Mouse (Mus musculus) myocyte (in vitro differentiated cells): ENCODE measurements around the gene Defb13. TPM values are rescaled to one million over a fixed set of nuclear protein-coding genes. Genes with fewer than 3 reads are reported as not detected.
"Not testable (repeated sequence)": the region's sequence is repeated elsewhere in the genome, so short reads cannot be mapped to it uniquely, and the experiment has no call there.

ENCODE experiments used
- H3K27me3 ChIP-seq: one replicate; pipeline ENCODE4 v1.6.1; 2011; ENCODE audit not compliant: control insufficient read depth, insufficient read depth, insufficient read length
- H3K36me3 ChIP-seq: one replicate; pipeline ENCODE4 v1.6.1; 2011; ENCODE audit not compliant: control insufficient read depth, insufficient read depth
- H3K4me2 ChIP-seq: one replicate; pipeline ENCODE4 v1.6.1; 2011; ENCODE audit warnings: low read depth, control low read depth
- H3K4me3 ChIP-seq: one replicate; pipeline ENCODE4 v1.5.1; 2011; ENCODE audit warnings: mild to moderate bottlenecking, control low read depth, moderate library complexity
- H3K79me2 ChIP-seq: one replicate; pipeline ENCODE4 v1.6.1; 2011; ENCODE audit not compliant: control insufficient read depth, insufficient read depth
- H3ac ChIP-seq: one replicate; pipeline ENCODE4 v1.6.1; 2011; ENCODE audit not compliant: control insufficient read depth, insufficient read length
- CEBPB ChIP-seq: IDR thresholded peaks from 2 replicates; pipeline ENCODE4 v1.6.1; 2011; ENCODE audit warnings: mild to moderate bottlenecking, moderate library complexity; ENCODE audit not compliant: poor library complexity, insufficient read depth, severe bottlenecking
- E2F4 ChIP-seq: IDR thresholded peaks from one replicate; pipeline ENCODE4 v1.6.1; 2011; ENCODE audit warnings: mild to moderate bottlenecking, control low read depth, moderate library complexity; ENCODE audit not compliant: insufficient read depth
- MAX ChIP-seq: IDR thresholded peaks from one replicate; pipeline ENCODE4 v1.6.1; 2011; ENCODE audit warnings: low read depth, mild to moderate bottlenecking, control low read depth
- MYOD1 ChIP-seq, 3 experiments: IDR thresholded peaks; one replicate each; pipeline ENCODE4 v1.6.1; 2011; ENCODE audit warnings: control low read depth in 2 of 3, low read depth in 2 of 3, mild to moderate bottlenecking in 2 of 3, moderate library complexity in 1 of 3; ENCODE audit not compliant: insufficient read length in 2 of 3, control insufficient read depth in 1 of 3
- MYOG ChIP-seq, 3 experiments: IDR thresholded peaks; one replicate each; pipeline ENCODE4 v1.6.1; 2011; ENCODE audit warnings: control low read depth in 2 of 3, low read depth in 2 of 3, mild to moderate bottlenecking in 2 of 3; ENCODE audit not compliant: insufficient read length in 2 of 3, control insufficient read depth in 1 of 3, insufficient read depth in 1 of 3
- POLR2A ChIP-seq: IDR thresholded peaks from one replicate; pipeline ENCODE4 v1.6.1; 2011; ENCODE audit warnings: low read depth, mild to moderate bottlenecking, control low read depth, moderate library complexity; ENCODE audit not compliant: insufficient read length
- POLR2AphosphoS2 ChIP-seq: IDR thresholded peaks from one replicate; pipeline ENCODE4 v1.6.1; 2011; ENCODE audit warnings: low read depth, control low read depth; ENCODE audit not compliant: insufficient read length
- REST ChIP-seq: IDR thresholded peaks from one replicate; pipeline ENCODE4 v1.6.1; 2011; ENCODE audit warnings: mild to moderate bottlenecking, control low read depth, moderate library complexity; ENCODE audit not compliant: insufficient read depth, insufficient read length
- SRF ChIP-seq: IDR thresholded peaks from one replicate; pipeline ENCODE4 v1.6.1; 2011; ENCODE audit warnings: low read depth; ENCODE audit not compliant: control insufficient read depth, insufficient read length
- TCF12 ChIP-seq: IDR thresholded peaks from one replicate; pipeline ENCODE4 v1.6.1; 2011; ENCODE audit warnings: mild to moderate bottlenecking, control low read depth; ENCODE audit not compliant: poor library complexity, insufficient read depth, severe bottlenecking
- TCF3 ChIP-seq: IDR thresholded peaks from one replicate; pipeline ENCODE4 v1.6.1; 2011; ENCODE audit warnings: low read depth, control low read depth; ENCODE audit not compliant: insufficient read length
- USF1 ChIP-seq: IDR thresholded peaks from one replicate; pipeline ENCODE4 v1.6.1; 2011; ENCODE audit warnings: low read depth, mild to moderate bottlenecking, control low read depth, moderate library complexity
- polyA plus RNA-seq: library from polyadenylated mRNA; unstranded; fragments of >200 nt; fragmentation: generic; extraction: Trizol; gene quantifications from one replicate; pipeline ENCODE4 v1.2.1, GENCODE M21; 2012; ENCODE audit warnings: missing spikeins

Defb13 gene
- polyA plus RNA-seq: not detected

DNA sequence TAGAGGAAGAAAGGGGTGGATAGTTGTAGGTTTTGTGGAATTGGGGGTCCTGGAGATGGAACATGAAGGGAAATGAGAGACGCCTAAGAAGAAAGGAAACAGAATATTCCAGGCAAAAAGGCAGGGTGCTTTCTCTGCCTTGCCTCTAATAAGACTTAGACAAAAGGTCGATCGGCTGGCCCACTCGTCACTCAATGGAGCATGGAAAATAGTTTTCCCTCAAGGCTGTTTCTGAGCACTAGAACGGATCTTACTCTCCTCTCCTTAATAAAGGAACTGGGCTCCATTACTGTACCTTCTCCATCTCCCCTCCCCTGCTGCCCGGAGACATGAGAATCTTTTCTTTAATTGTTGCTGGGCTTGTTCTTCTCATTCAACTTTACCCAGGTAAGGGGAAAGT is at the start of gene Defb13:
Gene Defb13 (plus strand): TSS at position 301 of the 400 bp plus-strand sequence.
- no peak within 1 kb of the TSS for H3K4me3 ChIP-seq
- H3K79me2 ChIP-seq: no peaks in the 10 kb centered on the region
- H3K4me2 ChIP-seq: no peak within 1 kb of the TSS
- H3K36me3 ChIP-seq: no peaks in the 10 kb centered on the region
- H3K27me3 ChIP-seq: no peaks in the 10 kb centered on the region
- TF ChIP-seq POLR2AphosphoS2 (no peak), MAX (no peak), USF1 (no peak), REST (no peak), TCF12 (no peak), CEBPB (no peak), POLR2A (no peak), MYOG (IDR thresholded peaks at IDR 0.05; ENCODE audit: control insufficient read depth in 1 of 3, insufficient read depth in 1 of 3, insufficient read length in 2 of 3, low read depth in 2 of 3) (no peak), SRF (no peak), MYOD1 (IDR thresholded peaks at IDR 0.05; ENCODE audit: control insufficient read depth in 1 of 3, insufficient read length in 2 of 3, low read depth in 2 of 3) (no peak), TCF3 (no peak), E2F4 (no peak)
- no peak within 1 kb of the TSS for H3ac ChIP-seq

DNA sequence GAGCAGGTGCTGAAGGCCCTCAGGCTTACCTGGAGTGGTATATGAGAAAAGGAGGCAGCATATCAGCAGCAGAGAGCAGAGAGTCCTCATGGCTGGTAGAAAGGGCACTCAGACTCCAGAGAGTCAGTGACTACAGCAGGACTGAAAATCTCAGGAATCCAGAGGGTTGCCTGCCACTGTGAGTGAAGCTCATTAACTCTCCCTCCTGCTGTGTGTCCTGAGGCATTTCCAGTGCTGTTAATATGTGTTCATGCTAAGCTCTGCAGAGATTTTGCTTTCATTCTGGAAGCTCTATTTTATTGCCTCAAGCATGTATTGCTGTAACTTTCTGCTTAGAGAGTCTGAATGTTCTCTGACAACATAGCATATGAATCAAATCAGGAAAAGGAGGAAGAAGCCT is 40.3 kb upstream of the Defb13 start, which contains the start of gene Defb11:
Gene Defb11 (minus strand): TSS at position 123 of the 400 bp plus-strand sequence.
- not testable (repeated sequence) for H3K4me2 ChIP-seq, H3K4me3 ChIP-seq, H3K79me2 ChIP-seq, H3ac ChIP-seq, H3K36me3 ChIP-seq, H3K27me3 ChIP-seq

DNA sequence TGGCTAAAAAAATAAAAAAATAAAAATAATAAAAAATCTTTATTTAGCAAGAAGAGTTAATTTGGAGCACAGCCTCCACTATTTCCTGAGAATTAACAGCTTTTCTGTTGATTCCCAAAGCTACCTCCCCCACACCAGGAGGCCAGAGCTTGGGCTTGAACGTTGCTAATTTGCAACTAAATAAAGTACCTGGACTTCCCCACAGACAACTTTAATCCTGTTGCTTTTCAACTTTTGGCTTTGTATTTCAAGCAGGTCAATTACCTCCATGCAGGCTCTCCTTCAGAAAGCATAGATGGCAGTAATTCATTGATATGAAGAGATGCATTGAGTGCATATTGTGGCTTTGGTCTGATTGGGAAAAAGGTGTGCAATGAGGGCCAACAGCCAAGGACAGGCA is 34.6 kb upstream of the Defb13 start:
- TF ChIP-seq POLR2AphosphoS2: no peak
- no peak for TF ChIP-seq CEBPB
- TF ChIP-seq SRF: no peak
- Histone ChIP-seq H3K4me3 (no peak overlapping the region), H3K79me2 (no peaks in the 10 kb centered on the region), H3ac (no peak overlapping the region), H3K27me3 (no peaks in the 10 kb centered on the region), H3K36me3 (no peaks in the 10 kb centered on the region), H3K4me2 (no peak overlapping the region)

DNA sequence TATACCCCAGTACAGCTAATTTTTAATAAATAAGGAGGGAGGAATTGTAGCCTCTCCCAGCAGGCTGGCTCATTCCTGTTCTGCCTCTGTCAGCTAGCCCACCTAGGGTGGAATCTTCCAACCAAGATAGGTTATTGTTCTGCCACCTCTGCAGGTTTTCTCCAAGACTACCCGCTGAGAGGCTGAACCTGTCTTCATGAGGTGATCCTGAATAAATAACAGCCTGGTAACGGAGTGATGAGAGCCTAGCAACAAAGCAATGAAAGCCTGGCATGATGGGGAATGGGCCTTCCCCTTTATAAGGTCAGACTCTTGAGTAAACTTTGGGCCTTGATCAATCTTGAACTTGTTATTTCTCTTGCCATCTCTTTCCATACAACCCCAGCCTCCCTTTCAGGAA is 34.0 kb upstream of the Defb13 start:
- H3K36me3 ChIP-seq: no peaks in the 10 kb centered on the region
- H3ac ChIP-seq: no peak overlapping the region
- no peaks in the 10 kb centered on the region for H3K79me2 ChIP-seq
- no peak overlapping the region for H3K4me3 ChIP-seq
- TF ChIP-seq E2F4: no peak
- no peak for TF ChIP-seq CEBPB
- no peak for TF ChIP-seq MYOG (IDR thresholded peaks at IDR 0.05; ENCODE audit: control insufficient read depth in 1 of 3, insufficient read depth in 1 of 3, insufficient read length in 2 of 3, low read depth in 2 of 3)
- no peak for TF ChIP-seq SRF
- no peak for TF ChIP-seq TCF3
- no peak for TF ChIP-seq POLR2AphosphoS2
- no peak for TF ChIP-seq REST
- TF ChIP-seq POLR2A: no peak
- TF ChIP-seq USF1: no peak
- TF ChIP-seq TCF12: no peak
- no peak for TF ChIP-seq MYOD1 (IDR thresholded peaks at IDR 0.05; ENCODE audit: control insufficient read depth in 1 of 3, insufficient read length in 2 of 3, low read depth in 2 of 3)
- TF ChIP-seq MAX: no peak
- H3K27me3 ChIP-seq: no peaks in the 10 kb centered on the region
- H3K4me2 ChIP-seq: no peak overlapping the region

DNA sequence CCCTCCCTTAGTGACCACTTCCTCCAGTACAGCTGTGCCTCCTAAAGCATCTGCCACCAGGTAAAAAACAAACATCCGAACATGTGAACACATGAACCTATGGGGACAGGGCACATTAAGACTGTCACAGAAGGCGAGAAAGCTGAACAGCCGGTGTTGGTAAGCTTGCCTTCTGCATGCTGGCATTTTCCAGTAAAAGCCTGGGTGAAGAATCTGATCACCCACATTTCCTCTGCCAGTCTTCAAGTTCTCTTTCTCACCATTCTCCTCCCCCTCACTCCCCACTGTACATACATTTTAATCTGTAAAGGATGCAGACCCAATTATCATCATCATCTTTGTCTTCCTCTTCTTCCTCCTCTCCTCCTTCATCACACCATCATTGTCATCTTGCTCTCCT is 30.9 kb upstream of the Defb13 start:
- Histone ChIP-seq H3K27me3 (no peaks in the 10 kb centered on the region), H3ac (no peak overlapping the region), H3K36me3 (no peaks in the 10 kb centered on the region), H3K4me3 (no peak overlapping the region), H3K79me2 (no peaks in the 10 kb centered on the region), H3K4me2 (no peak overlapping the region)
- TF ChIP-seq SRF (no peak), POLR2A (no peak), MYOD1 (IDR thresholded peaks at IDR 0.05; ENCODE audit: control insufficient read depth in 1 of 3, insufficient read length in 2 of 3, low read depth in 2 of 3) (no peak), CEBPB (no peak), REST (no peak), E2F4 (no peak), POLR2AphosphoS2 (no peak), USF1 (no peak), MAX (no peak), TCF12 (no peak), TCF3 (no peak), MYOG (IDR thresholded peaks at IDR 0.05; ENCODE audit: control insufficient read depth in 1 of 3, insufficient read depth in 1 of 3, insufficient read length in 2 of 3, low read depth in 2 of 3) (no peak)

DNA sequence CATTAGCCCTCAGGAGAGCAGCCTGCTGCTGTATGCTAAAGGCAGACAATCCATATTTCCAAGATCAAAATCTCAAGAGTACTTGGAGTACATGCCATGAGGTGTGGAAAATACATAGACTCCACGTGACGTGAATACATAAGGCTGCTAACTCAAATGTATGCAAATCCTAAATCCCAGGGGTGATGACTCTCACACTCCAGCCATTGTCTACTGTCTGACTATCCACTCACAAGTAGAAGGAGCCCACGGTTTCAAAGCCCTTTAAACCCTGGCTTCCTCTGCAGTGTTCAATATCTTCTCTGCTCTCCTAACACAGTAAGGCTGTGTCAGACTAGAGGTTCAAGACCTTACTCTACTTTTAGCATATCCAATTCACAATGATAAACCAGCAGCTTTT is 15.8 kb upstream of the Defb13 start:
- H3ac ChIP-seq, H3K36me3 ChIP-seq, H3K79me2 ChIP-seq, H3K4me2 ChIP-seq, H3K27me3 ChIP-seq, H3K4me3 ChIP-seq: not testable (repeated sequence)
